Mouse (Mus musculus) embryonic fibroblast, embryonic 13.5 days (primary cell): Measurements from ENCODE around the gene Hist1h4f.

Experiments
- CTCF ChIP-seq: IDR thresholded peaks from 2 replicates; pipeline ENCODE4 v1.5.1; 2011; ENCODE audit warnings: mild to moderate bottlenecking, control low read depth, low read length, moderate library complexity, borderline replicate concordance; ENCODE audit not compliant: insufficient read depth
- POLR2A ChIP-seq: IDR thresholded peaks from 2 replicates; pipeline ENCODE4 v1.6.1; 2011; ENCODE audit warnings: low read depth, mild to moderate bottlenecking, control low read depth, low read length, moderate library complexity

DNA sequence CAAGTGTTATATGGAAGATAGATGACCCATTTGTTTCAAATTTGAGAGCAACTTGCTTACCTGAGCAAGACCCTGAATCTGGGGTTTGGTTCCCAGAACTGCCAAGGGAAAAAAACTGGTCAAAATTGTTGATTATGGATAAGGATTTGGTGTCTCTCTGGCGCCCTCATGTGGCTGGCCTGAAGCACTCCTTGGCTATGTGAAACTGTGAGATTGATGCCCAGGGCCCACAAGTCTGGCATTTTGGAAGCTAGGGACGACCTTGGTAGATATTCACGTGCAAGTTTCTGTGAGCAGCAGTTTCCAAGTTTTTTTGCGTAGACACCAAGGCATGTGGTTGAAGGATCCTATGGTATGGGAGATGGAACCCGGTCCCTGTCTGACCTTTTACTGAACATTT lies 26.8 kb downstream of the Hist1h4f start:
- TF ChIP-seq CTCF (peak; percentile 82; the same call in 1 of the 2 replicates), POLR2A (no peak)
